Mouse (Mus musculus) bone marrow macrophage, adult 2 months (primary cell): ENCODE measurements around the gene Mea1.

Experiments
- CTCF ChIP-seq: IDR thresholded peaks from 2 replicates; pipeline ENCODE4 v1.5.1; 2012; ENCODE audit warnings: low read depth, mild to moderate bottlenecking, low read length, moderate library complexity
- POLR2A ChIP-seq: IDR thresholded peaks from 2 replicates; pipeline ENCODE4 v1.6.1; 2012; ENCODE audit warnings: mild to moderate bottlenecking, low read depth, low read length, borderline replicate concordance

DNA sequence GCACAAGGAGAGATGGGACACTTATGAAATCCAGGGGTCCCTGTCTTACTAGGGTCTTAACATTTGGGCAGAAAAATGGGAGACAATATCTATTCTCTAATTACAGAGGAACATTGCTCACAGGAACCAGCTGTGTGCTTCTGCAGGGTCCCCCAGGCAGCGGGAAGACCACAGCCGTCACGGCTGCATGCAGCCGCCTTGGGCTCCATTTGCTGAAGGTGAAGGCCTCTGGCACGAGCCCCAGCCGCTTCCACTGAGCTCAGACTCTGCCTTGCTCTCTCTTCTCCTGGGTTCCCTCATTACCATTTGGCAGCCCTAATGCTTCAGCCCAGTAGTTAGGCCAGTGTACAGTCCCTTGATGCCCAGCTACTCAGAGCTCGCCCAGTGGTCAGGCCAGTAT, 42.5 kb downstream of the Mea1 start:
- no peak for TF ChIP-seq CTCF
- no peak for TF ChIP-seq POLR2A
